Mouse (Mus musculus): Measurements from ENCODE around the gene Adamts7. TPM values are rescaled to one million over a fixed set of nuclear protein-coding genes. Genes with fewer than 3 reads are reported as not detected.
A peak's percentile ranks its signal among the peaks of the same experiment; 100 is the strongest.

The Adamts7 gene
- polyA plus RNA-seq, 1 experiment from 2014 or later = 7.9 TPM

DNA sequence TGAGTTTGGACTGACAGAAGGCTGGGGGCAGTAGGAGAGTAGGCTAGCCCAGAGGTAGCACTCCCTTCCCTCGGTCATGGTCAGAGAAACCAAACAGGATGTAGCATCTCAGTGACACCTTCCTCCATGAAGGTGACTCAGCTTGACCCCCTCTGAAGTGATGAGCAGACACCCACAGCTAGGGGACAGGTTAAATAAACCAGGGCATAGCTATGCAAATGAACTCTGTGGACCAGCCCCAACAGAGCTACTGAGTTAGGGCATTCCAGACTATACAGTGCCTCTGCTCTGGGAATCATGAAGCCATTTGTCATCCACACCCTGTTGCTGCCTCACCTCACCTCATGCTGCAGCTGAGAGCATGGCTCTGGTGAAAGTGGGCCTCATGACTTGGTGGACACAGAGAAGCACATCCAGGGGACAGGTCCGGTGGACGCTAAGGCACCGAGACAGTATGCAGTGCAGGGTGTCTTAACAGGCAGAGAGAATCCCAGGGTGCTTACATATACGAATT, 71.1 kb downstream of the Adamts7 start:
- H3K27me3 ChIP-seq = no peaks in the 10 kb centered on the region
- CTCF ChIA-PET = interaction anchor here (1.9 kb wide), 1 partner anchor 9 kb away, joined by 4 read pairs; no protein-coding TSS in a partner anchor
- ATAC-seq (no peak), DNase-seq (ENCODE audit: low read depth, low spot score) (no peak)
- POLR2A ChIA-PET = no interaction called here
- in situ Hi-C loops (cut with MboI; ENCODE audit: low pct_unique_long_range_greater_than_20kb) = no loop called here
- no peak for TF ChIP-seq CTCF (IDR thresholded peaks at IDR 0.05)

DNA sequence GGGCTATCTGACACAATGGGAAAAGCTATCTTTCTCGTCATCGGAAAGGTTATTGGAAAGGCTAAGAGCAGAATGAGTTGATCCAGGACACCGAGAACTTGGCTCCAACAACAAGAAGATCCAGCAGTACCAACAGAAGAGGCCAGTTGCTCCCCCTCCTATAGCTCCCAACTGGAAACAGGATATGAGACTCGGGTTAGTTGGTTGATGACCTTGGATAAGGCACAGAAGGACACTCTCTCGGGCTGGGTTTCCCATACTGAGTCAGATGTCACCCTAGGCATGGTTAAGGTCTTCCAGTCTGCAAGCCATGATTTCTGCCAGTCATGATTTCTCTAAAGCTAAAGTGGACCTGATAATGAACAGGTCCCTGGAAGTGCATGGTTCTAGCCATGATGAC, 71.9 kb downstream of the Adamts7 start:
- no peaks in the 10 kb centered on the region for H3K27me3 ChIP-seq
- DNase-seq (ENCODE audit: low read depth, low spot score) = no peak
- no peak for TF ChIP-seq CTCF (IDR thresholded peaks at IDR 0.05)
- ChIA-PET POLR2A (no interaction called here), CTCF (interaction anchor here (1.9 kb wide), 1 partner anchor 10 kb away, joined by 4 read pairs; no protein-coding TSS in a partner anchor)
- in situ Hi-C loops (cut with MboI; ENCODE audit: low pct_unique_long_range_greater_than_20kb) = no loop called here
- ATAC-seq = no peak

DNA sequence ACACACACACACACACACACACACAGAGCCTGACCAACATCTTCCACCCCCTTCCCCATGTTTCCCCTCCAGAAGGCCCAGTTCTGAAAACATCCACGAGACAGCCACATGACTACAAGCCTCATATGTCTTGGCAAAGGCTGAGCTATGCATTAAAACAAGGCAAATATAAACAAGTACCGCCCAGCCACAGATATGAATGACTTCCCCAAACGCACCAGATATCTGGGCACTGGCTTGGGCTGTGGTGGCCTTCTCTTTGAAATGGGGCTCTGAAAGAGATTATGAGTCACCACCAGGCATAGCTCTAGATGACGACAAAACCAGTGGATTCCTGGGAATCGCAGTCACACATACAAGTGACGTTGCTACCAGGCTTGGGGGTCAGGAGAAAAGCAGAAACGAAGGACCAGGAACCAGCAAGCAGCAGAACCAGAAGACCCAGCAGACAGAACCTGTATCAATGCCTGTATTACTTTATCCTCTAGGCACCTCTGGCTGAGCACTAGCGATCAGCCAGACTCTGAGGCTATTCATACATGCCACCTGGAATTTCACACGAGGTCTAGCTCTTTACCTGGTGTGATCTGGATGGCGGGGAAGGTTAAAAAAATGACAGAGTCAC, 72.5 kb downstream of the Adamts7 start:
- ATAC-seq (peak; percentile 49), DNase-seq (ENCODE audit: low read depth, low spot score) (no peak)
- in situ Hi-C loops (cut with MboI; ENCODE audit: low pct_unique_long_range_greater_than_20kb) = no loop called here
- H3K27me3 ChIP-seq = no peaks in the 10 kb centered on the region
- no peak for TF ChIP-seq CTCF (IDR thresholded peaks at IDR 0.05)
- ChIA-PET POLR2A (no interaction called here), CTCF (interaction anchor here (1.9 kb wide), 1 partner anchor 11 kb away, joined by 4 read pairs; no protein-coding TSS in a partner anchor)

DNA sequence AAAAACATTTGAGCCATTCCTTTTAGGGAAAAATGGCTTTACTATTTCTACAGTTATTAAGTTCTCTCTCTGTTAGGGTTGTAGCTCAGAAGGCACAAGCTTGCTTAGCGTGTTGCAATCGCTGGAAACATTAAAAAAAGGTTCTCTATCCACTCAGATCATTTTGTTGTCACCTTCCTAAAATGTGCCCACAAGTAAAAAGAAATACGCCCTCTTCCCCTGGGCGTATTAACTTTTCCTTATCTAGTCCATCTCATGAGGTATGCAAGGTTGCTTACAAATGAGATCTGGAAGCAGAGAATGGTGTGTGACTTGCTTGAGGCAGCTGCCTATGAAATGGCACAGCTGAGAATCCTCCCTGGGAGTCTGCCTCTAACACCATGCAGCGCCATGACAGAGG, 73.9 kb downstream of the Adamts7 start:
- no peak for ATAC-seq
- ChIA-PET POLR2A (no interaction called here), CTCF (interaction anchor here (1.1 kb wide), 1 partner anchor 31 kb away, joined by 3 read pairs; no protein-coding TSS in a partner anchor)
- no peaks in the 10 kb centered on the region for H3K27me3 ChIP-seq
- TF ChIP-seq CTCF (IDR thresholded peaks at IDR 0.05) = no peak
- DNase-seq (ENCODE audit: low read depth, low spot score) = no peak
- in situ Hi-C loops (cut with MboI; ENCODE audit: low pct_unique_long_range_greater_than_20kb) = no loop called here

DNA sequence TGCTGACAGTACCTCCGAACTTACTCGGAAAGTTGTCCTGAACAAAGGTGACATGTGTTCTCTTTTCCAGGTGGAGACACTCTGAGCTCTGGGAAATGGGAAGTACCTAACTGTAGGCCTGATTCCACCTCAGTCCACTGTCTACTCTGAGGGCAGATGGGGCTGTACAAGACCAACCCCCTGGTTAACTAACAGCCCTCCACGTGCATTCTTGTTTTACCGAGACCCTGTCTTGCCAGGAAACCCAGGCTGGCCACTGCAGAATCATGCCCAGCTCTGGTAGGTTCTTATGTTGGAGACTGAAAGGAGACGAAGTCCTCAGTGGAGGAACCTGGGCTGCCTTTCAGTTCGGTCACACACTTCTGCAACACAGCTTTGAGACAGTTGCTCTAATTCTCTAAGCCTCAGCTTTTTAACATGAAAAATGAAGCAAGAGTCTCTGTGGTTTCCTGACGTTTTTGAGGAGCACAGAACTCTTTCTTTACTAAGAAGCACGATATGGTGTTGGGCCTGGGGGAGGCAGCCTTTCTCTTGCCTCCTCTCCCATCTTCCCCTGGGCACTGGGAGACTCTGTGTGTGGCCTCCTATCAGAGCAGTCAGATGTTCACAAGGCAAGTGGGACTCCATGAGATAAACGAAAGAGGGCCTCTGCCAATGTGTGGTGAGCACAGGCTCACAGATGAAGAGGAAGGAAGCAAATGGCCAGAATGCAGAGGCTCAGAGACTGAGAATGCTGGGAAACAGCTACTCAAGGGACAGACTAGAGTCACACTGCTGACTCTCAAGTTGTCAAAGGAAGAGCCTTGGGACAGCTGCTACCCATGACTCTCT, 74.6 kb downstream of the Adamts7 start:
- no peak for TF ChIP-seq CTCF (IDR thresholded peaks at IDR 0.05)
- POLR2A ChIA-PET = no interaction called here
- ATAC-seq (no peak), DNase-seq (ENCODE audit: low read depth, low spot score) (no peak)
- in situ Hi-C loops (cut with MboI; ENCODE audit: low pct_unique_long_range_greater_than_20kb) = no loop called here
- CTCF ChIA-PET = interaction anchor here (1.1 kb wide), 1 partner anchor 32 kb away, joined by 3 read pairs; no protein-coding TSS in a partner anchor
- no peaks in the 10 kb centered on the region for H3K27me3 ChIP-seq

DNA sequence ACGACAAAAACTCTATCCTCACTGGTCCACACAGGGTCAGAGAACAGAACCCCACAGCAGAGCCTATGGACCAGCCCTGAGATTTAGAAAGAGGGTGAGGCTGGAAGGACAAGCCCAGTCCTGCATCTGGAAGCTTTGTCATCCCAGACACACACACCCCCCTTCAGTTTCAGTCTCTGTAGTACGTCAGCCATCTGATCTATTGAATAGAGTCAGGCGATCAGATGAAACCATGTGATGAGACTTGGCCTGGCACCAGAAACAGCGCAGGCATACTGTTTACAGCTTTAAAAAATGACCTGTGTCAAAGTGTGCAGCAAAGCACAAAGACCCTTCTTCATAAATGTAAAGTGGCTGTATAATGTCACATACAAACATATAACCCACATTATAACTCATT, 77.7 kb downstream of the Adamts7 start:
- H3K27me3 ChIP-seq = no peaks in the 10 kb centered on the region
- ATAC-seq = no peak
- POLR2A ChIA-PET = no interaction called here
- CTCF ChIA-PET = interaction anchor here (1.6 kb wide), 1 partner anchor 10 kb away, joined by 5 read pairs; no protein-coding TSS in a partner anchor
- TF ChIP-seq CTCF (IDR thresholded peaks at IDR 0.05) = no peak
- DNase-seq (ENCODE audit: low read depth, low spot score) = no peak
- in situ Hi-C loops (cut with MboI; ENCODE audit: low pct_unique_long_range_greater_than_20kb) = no loop called here

DNA sequence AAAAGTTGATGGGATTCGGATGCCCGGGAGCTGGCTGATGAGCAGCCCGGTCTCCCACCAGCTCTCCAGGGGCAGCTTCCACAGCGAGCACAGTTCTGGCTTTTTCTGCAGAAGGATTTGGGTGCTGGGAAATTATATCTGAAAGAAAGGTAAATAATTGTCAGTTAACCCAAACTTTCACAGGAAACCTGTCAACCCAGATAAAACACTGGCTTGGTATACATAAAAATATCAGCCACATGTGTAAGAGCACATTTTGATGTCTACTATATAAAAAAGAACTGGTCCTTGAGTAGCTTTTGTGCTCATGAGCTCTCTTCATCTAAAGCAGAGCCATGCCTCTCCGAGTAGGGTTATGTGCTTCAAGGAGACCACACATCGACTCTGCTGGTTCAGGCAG, 78.2 kb downstream of the Adamts7 start:
- DNase-seq (ENCODE audit: low read depth, low spot score) (no peak), ATAC-seq (no peak)

DNA sequence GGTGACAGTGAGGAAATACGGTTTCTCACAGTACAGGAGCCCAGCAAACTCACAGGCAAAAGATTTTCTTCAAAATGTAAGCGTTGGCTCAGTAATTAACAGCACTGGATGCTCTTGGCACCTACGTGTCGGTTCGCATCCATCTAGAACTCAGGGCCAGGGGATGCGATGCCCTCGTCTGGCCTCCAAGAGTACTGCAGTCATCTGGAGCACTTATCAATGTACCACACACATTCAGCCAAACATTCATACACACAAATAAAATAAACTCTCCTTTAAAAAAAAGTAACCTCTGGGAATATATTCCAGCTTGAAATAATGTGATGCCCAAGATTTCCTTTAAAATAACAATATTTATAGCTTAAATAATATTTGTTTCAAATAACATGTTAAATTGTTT, 78.7 kb downstream of the Adamts7 start:
- POLR2A ChIA-PET = no interaction called here
- no peaks in the 10 kb centered on the region for H3K27me3 ChIP-seq
- in situ Hi-C loops (cut with MboI; ENCODE audit: low pct_unique_long_range_greater_than_20kb) = no loop called here
- ATAC-seq (no peak), DNase-seq (ENCODE audit: low read depth, low spot score) (no peak)
- TF ChIP-seq CTCF (IDR thresholded peaks at IDR 0.05) = peak; percentile 50
- CTCF ChIA-PET = interaction anchor here (1.1 to 1.3 kb wide), 3 partner anchors 8 to 35 kb away, joined by 3 to 4 read pairs (median 3); no protein-coding TSS in a partner anchor

More for the DNA sequence above, 78.2 kb downstream of the Adamts7 start:
- in situ Hi-C loops (cut with MboI; ENCODE audit: low pct_unique_long_range_greater_than_20kb) = no loop called here
- TF ChIP-seq CTCF (IDR thresholded peaks at IDR 0.05) = no peak
- CTCF ChIA-PET = interaction anchor here (1.3 to 1.6 kb wide), 2 partner anchors 10 to 31 kb away, joined by 3 to 5 read pairs; no protein-coding TSS in a partner anchor
- no peaks in the 10 kb centered on the region for H3K27me3 ChIP-seq
- POLR2A ChIA-PET = no interaction called here

DNA sequence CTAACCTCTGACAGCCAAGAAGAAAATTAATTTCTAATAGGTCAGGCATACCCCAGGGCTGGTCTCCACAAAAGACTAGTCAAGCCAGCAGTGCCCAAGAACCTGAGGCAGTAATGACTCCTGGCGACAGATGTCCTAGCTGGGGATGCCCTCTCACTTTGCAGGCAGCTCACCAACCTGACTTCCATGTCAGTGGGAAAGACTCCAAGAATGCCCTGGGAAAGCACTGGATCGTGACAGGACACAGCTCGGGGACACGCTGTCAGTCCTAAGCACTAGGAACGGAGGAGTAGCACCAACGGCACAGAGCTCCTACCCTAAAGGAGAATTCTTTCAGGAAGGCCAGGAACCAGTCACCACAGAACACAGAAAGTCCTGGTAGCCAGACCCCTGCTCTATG, 79.4 kb downstream of the Adamts7 start:
- no peak for ATAC-seq
- ChIA-PET CTCF (interaction anchor here (1.1 to 1.3 kb wide), 3 partner anchors 9 to 36 kb away, joined by 3 to 4 read pairs (median 3); no protein-coding TSS in a partner anchor), POLR2A (no interaction called here)
- TF ChIP-seq CTCF (IDR thresholded peaks at IDR 0.05) = no peak
- in situ Hi-C loops (cut with MboI; ENCODE audit: low pct_unique_long_range_greater_than_20kb) = no loop called here
- DNase-seq (ENCODE audit: low read depth, low spot score) = no peak
- H3K27me3 ChIP-seq = no peaks in the 10 kb centered on the region

DNA sequence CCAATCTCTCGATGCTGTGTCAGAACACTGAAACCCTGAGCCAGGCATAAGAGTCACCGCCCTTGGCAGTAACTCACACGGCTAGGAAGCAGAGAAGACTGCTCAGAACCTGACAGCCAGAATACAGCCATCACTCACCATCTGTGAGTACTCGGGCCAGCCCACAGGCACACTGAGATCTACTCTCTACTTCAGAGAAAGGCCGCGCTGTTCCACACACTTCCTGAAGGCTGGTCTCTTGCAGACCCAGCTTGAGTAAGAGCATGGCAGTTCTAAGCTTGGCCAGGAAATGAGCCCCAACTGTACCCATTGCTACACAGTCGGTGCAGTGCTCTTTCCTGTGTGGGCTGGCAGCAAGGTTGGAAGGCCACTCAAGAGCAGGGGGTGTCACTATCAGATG, 80.0 kb downstream of the Adamts7 start:
- POLR2A ChIA-PET = no interaction called here
- H3K27me3 ChIP-seq = no peaks in the 10 kb centered on the region
- CTCF ChIA-PET = interaction anchor here (0.7 to 1.1 kb wide), 3 partner anchors 10 to 215 kb away, joined by 3 to 4 read pairs (median 3); no protein-coding TSS in a partner anchor
- DNase-seq (ENCODE audit: low read depth, low spot score) (no peak), ATAC-seq (no peak)
- in situ Hi-C loops (cut with MboI; ENCODE audit: low pct_unique_long_range_greater_than_20kb) = no loop called here
- TF ChIP-seq CTCF (IDR thresholded peaks at IDR 0.05) = no peak
